Mouse (Mus musculus): Measurements from ENCODE around the gene Krt18. TPM values are rescaled to one million over a fixed set of nuclear protein-coding genes. Genes with fewer than 3 reads are reported as not detected.
"Not testable (repeated sequence)": the region's sequence is repeated elsewhere in the genome, so short reads cannot be mapped to it uniquely, and the experiment has no call there.

The Krt18 gene
- polyA plus RNA-seq, 1 experiment from 2014 or later = 119 TPM

DNA sequence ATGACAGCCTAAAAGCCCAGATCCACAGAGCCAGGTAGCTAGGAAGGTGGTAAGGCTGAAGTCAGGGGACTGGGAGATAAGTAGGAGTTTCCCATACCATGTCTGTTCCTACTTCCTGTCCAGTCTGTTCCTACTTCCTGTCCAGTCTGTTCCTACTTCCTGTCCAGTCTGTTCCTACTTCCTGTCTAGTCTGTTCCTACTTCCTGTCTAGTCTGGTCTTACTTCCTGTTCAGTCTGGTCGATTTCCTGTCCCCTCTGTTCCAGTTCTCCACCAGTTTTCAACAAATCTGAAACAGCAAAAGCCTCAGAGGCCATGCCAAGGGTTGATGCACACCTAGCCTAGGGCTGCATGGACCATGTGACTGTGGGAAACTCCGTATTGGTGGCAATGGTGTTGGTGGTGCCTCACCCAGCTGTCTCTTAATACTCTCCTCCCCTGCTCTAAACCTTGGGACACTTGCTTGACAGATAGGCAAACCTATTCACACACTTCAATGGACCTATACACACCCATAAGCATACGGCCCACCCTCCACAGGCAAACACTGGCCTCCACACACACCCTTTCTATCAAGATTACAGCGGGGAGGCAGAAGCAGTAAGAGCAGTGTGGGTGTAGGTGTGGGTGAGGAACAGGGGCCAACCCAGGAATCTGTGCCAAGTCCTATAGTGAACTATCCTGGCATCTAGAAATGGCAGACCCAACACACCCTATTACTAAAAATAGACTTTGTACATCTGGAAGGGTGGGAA lies 32.3 kb upstream of the Krt18 start:
- Histone ChIP-seq H3K9me3 (replicated peaks; ENCODE audit: control insufficient read depth, low read length) (no peaks in the 10 kb centered on the region), H3K27ac (ENCODE audit: low read length) (no peak overlapping the region), H3K27me3 (ENCODE audit: control insufficient read depth, insufficient read depth, low read depth, low read length) (no peaks in the 10 kb centered on the region), H3K4me3 (ENCODE audit: low read depth, low read length) (no peak overlapping the region), H3K9ac (ENCODE audit: low read depth, low read length) (no peak overlapping the region), H3K4me1 (ENCODE audit: control insufficient read depth, low read depth, low read length) (peaks cover 3% of the 10 kb centered on the region), H3K36me3 (ENCODE audit: control insufficient read depth, insufficient read depth) (no peaks in the 10 kb centered on the region; the same call in 1 of the 2 replicates), H3K4me2 (ENCODE audit: low read depth, low read length) (no peak overlapping the region)
- WGBS (ENCODE audit: insufficient replicate concordance) = 51% methylated on average over 4 of the region's 4 CpGs
- ATAC-seq (ENCODE audit: low read depth) = no peak

- H3K4me2 ChIP-seq (ENCODE audit: low read depth, low read length); H3K9me3 ChIP-seq (replicated peaks; ENCODE audit: control insufficient read depth, low read length); H3K27me3 ChIP-seq (ENCODE audit: control insufficient read depth, insufficient read depth, low read depth, low read length); H3K36me3 ChIP-seq (ENCODE audit: control insufficient read depth, insufficient read depth); H3K9ac ChIP-seq (ENCODE audit: low read depth, low read length); H3K4me3 ChIP-seq (ENCODE audit: low read depth, low read length); ATAC-seq (ENCODE audit: low read depth); H3K4me1 ChIP-seq (ENCODE audit: control insufficient read depth, low read depth, low read length); H3K27ac ChIP-seq (ENCODE audit: low read length): not testable (repeated sequence)
- 67% methylated on average over 11 of the region's 11 CpGs for WGBS (ENCODE audit: insufficient replicate concordance)
These were observed 31.4 kb upstream of the Krt18 start for GRCm38 (mm10) chr15:101996450-101997078.

GRCm38 (mm10) chr15:101999156-101999555 lies 28.8 kb upstream of the Krt18 start:
- H3K27me3 ChIP-seq (ENCODE audit: control insufficient read depth, insufficient read depth, low read depth, low read length) = peaks cover 21% of the 10 kb centered on the region
- no peak for ATAC-seq (ENCODE audit: low read depth)
- H3K4me3 ChIP-seq (ENCODE audit: low read depth, low read length) = no peak overlapping the region
- 34% methylated on average over 11 of the region's 11 CpGs for WGBS (ENCODE audit: insufficient replicate concordance)
- H3K27ac ChIP-seq (ENCODE audit: low read length) = no peak overlapping the region
- peaks cover 3% of the 10 kb centered on the region for H3K4me1 ChIP-seq (ENCODE audit: control insufficient read depth, low read depth, low read length)
- no peaks in the 10 kb centered on the region for H3K9me3 ChIP-seq (replicated peaks; ENCODE audit: control insufficient read depth, low read length)
- H3K9ac ChIP-seq (ENCODE audit: low read depth, low read length) = no peak overlapping the region
- H3K4me2 ChIP-seq (ENCODE audit: low read depth, low read length) = no peak overlapping the region
- H3K36me3 ChIP-seq (ENCODE audit: control insufficient read depth, insufficient read depth) = no peaks in the 10 kb centered on the region; the same call in 1 of the 2 replicates

- H3K4me1 ChIP-seq (ENCODE audit: control insufficient read depth, low read depth, low read length) = no peaks in the 10 kb centered on the region; the same call in 1 of the 2 replicates
- H3K4me3 ChIP-seq (ENCODE audit: low read depth, low read length) = no peak overlapping the region
- no peak for ATAC-seq (ENCODE audit: low read depth)
- no peak overlapping the region for H3K4me2 ChIP-seq (ENCODE audit: low read depth, low read length)
- H3K27me3 ChIP-seq (ENCODE audit: control insufficient read depth, insufficient read depth, low read depth, low read length) = peaks cover 26% of the 10 kb centered on the region
- H3K36me3 ChIP-seq (ENCODE audit: control insufficient read depth, insufficient read depth) = no peaks in the 10 kb centered on the region; the same call in 1 of the 2 replicates
- 42% methylated on average over 11 of the region's 11 CpGs for WGBS (ENCODE audit: insufficient replicate concordance)
- H3K27ac ChIP-seq (ENCODE audit: low read length) = no peak overlapping the region
- no peak overlapping the region for H3K9ac ChIP-seq (ENCODE audit: low read depth, low read length)
- H3K9me3 ChIP-seq (replicated peaks; ENCODE audit: control insufficient read depth, low read length) = no peaks in the 10 kb centered on the region
These were observed 28.2 kb upstream of the Krt18 start for GRCm38 (mm10) chr15:101999676-102000335.

GRCm38 (mm10) chr15:102002646-102003488 lies 25.1 kb upstream of the Krt18 start:
- peak overlapping the region; percentile 58 for H3K4me3 ChIP-seq (ENCODE audit: low read depth, low read length)
- H3K9me3 ChIP-seq (replicated peaks; ENCODE audit: control insufficient read depth, low read length) = no peaks in the 10 kb centered on the region
- 2% methylated on average over 34 of the region's 34 CpGs for WGBS (ENCODE audit: insufficient replicate concordance)
- no peaks in the 10 kb centered on the region; the same call in 1 of the 2 replicates for H3K36me3 ChIP-seq (ENCODE audit: control insufficient read depth, insufficient read depth)
- peak overlapping the region; percentile 1 for H3K27ac ChIP-seq (ENCODE audit: low read length)
- no peaks in the 10 kb centered on the region; the same call in 1 of the 2 replicates for H3K4me1 ChIP-seq (ENCODE audit: control insufficient read depth, low read depth, low read length)
- H3K27me3 ChIP-seq (ENCODE audit: control insufficient read depth, insufficient read depth, low read depth, low read length) = peaks cover 35% of the 10 kb centered on the region
- ATAC-seq (ENCODE audit: low read depth) = peak; percentile 72
- H3K9ac ChIP-seq (ENCODE audit: low read depth, low read length) = peak overlapping the region; percentile 47
- peak overlapping the region; percentile 51 for H3K4me2 ChIP-seq (ENCODE audit: low read depth, low read length)

DNA sequence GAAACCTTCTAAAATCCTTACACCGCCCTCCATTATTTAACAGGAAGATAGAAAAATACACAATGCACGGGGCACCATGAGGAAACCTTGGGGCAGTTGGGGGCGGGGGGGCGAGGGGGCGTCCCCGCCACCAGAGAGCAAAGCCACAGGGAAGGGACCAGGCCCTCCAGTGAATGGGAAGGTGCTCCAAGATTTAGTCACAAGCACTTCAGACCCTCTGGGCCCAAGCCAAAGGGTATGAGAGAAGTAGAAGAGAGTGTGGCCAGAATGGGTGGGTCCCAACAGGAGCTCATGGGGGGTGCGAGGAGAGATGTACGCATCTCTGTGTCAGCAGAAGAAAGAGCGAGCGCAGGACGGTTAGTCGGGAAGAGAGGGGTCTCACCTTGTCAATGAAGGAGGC lies 24.5 kb upstream of the Krt18 start:
- Histone ChIP-seq H3K36me3 (ENCODE audit: control insufficient read depth, insufficient read depth) (no peaks in the 10 kb centered on the region; the same call in 1 of the 2 replicates), H3K4me3 (ENCODE audit: low read depth, low read length) (peak overlapping the region; percentile 58), H3K4me1 (ENCODE audit: control insufficient read depth, low read depth, low read length) (no peaks in the 10 kb centered on the region; the same call in 1 of the 2 replicates), H3K27ac (ENCODE audit: low read length) (peak overlapping the region; percentile 1; the same call in 1 of the 2 replicates), H3K4me2 (ENCODE audit: low read depth, low read length) (peak overlapping the region; percentile 51), H3K9me3 (replicated peaks; ENCODE audit: control insufficient read depth, low read length) (no peaks in the 10 kb centered on the region), H3K9ac (ENCODE audit: low read depth, low read length) (peak overlapping the region; percentile 47), H3K27me3 (ENCODE audit: control insufficient read depth, insufficient read depth, low read depth, low read length) (peaks cover 35% of the 10 kb centered on the region)
- ATAC-seq (ENCODE audit: low read depth) = no peak
- 19% methylated on average over 12 of the region's 12 CpGs for WGBS (ENCODE audit: insufficient replicate concordance)

GRCm38 (mm10) chr15:102004189-102004588 lies 23.8 kb upstream of the Krt18 start, which contains the start of gene Krt8:
Krt8 (minus strand) TSS chr15:102004482.
- Histone ChIP-seq H3K4me1 (ENCODE audit: control insufficient read depth, low read depth, low read length) (no peaks in the 10 kb centered on the region; the same call in 1 of the 2 replicates), H3K9ac (ENCODE audit: low read depth, low read length) (peak within 1 kb of the TSS; percentile 47), H3K36me3 (ENCODE audit: control insufficient read depth, insufficient read depth) (no peaks in the 10 kb centered on the region), H3K27me3 (ENCODE audit: control insufficient read depth, insufficient read depth, low read depth, low read length) (peaks cover 35% of the 10 kb centered on the region), H3K4me2 (ENCODE audit: low read depth, low read length) (peak within 1 kb of the TSS; percentile 51), H3K27ac (ENCODE audit: low read length) (peak within 1 kb of the TSS; percentile 1; the same call in 1 of the 2 replicates), H3K4me3 (ENCODE audit: low read depth, low read length) (peak within 1 kb of the TSS; percentile 58), H3K9me3 (replicated peaks; ENCODE audit: control insufficient read depth, low read length) (no peaks in the 10 kb centered on the region)
- WGBS (ENCODE audit: insufficient replicate concordance) = 28% methylated on average over 10 of the region's 11 CpGs
- peak; percentile 75 for ATAC-seq (ENCODE audit: low read depth)

GRCm38 (mm10) chr15:102005290-102005689 lies 22.7 kb upstream of the Krt18 start:
- ATAC-seq (ENCODE audit: low read depth) = no peak
- Histone ChIP-seq H3K9ac (ENCODE audit: low read depth, low read length) (no peak overlapping the region), H3K4me1 (ENCODE audit: control insufficient read depth, low read depth, low read length) (no peaks in the 10 kb centered on the region; the same call in 1 of the 2 replicates), H3K27ac (ENCODE audit: low read length) (no peak overlapping the region), H3K36me3 (ENCODE audit: control insufficient read depth, insufficient read depth) (no peaks in the 10 kb centered on the region), H3K9me3 (replicated peaks; ENCODE audit: control insufficient read depth, low read length) (no peaks in the 10 kb centered on the region), H3K4me2 (ENCODE audit: low read depth, low read length) (no peak overlapping the region), H3K4me3 (ENCODE audit: low read depth, low read length) (no peak overlapping the region), H3K27me3 (ENCODE audit: control insufficient read depth, insufficient read depth, low read depth, low read length) (peaks cover 35% of the 10 kb centered on the region)
- 44% methylated on average over 4 of the region's 4 CpGs for WGBS (ENCODE audit: insufficient replicate concordance)

All from liver, embryonic 16.5 days (tissue).